Mouse (Mus musculus) retina, embryonic 14.5 days (tissue): Measurements from ENCODE around the gene Hbb-bs.
"Not testable (repeated sequence)": the region's sequence is repeated elsewhere in the genome, so short reads cannot be mapped to it uniquely, and the experiment has no call there.

ENCODE experiments used
- DNase-seq: peaks from one replicate; pipeline ENCODE4 v3.0.0-alpha.2; 2015; ENCODE audit warnings: low spot score

The Hbb-bs gene

DNA sequence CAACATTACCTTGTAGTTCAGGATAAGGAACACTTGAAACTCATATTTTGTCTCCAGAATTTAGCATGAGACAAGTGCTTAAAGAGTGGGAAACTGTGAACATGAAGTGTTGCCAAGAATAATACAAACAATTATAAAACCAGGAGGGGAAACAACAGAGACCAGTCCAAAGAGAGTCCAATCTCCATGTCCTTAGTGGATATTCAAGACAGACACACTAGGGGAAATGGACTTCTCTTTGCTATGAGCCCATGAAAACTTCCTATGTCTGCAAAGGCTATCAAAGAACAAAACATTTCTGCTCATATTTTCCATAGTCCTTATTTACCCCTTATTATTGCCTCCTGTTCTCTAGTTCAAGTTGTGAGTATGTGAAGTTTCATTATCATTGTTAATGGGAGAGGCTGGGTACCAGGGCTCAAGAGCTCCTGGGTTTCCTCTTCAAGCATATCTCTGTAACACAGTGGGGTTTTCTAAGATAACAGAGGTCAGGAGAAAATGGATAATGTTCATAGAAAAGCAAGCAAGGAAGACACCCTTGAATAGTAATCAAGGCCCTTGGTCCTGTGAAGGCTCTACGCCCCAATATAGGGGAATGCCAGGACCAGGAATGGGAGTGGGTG, 16.6 kb downstream of the Hbb-bs start:
- DNase-seq, result no peak

DNA sequence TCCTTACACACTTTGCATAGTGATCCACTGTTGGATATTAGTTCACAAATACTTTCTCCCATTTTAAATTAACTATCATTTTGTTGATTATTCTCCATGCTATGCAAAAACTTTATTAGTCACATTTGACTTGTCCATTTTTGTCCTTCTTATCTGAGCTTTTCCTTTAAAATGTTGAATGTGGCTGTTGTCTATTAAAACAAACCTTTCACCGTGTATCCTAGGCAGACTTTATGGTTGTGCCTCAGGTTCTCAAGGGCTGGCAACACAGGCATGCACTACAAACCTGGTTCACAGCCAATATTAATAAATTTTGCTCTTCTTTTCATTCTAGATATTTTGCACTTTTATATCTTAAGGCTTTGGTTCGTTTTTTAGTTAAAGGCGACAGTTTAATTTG, 17.1 kb downstream of the Hbb-bs start:
- no peak for DNase-seq

DNA sequence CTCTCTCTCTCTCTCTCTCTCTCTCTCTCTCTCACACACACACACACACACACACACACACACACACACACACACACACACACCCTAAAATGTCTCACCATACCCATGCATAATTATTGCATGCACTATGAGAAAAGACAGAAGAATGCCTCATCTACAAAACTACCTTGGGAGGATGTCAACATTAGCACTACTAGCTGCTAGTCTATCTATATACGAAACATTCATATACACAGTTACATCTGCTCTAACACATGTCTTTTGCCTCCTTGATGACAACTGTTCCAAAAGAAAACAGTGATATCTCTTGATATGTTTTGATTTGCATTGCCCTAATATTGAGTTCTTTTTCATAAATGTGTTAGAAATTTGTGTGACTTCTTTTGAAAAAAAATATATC, 17.6 kb downstream of the Hbb-bs start:
- no peak for DNase-seq

DNA sequence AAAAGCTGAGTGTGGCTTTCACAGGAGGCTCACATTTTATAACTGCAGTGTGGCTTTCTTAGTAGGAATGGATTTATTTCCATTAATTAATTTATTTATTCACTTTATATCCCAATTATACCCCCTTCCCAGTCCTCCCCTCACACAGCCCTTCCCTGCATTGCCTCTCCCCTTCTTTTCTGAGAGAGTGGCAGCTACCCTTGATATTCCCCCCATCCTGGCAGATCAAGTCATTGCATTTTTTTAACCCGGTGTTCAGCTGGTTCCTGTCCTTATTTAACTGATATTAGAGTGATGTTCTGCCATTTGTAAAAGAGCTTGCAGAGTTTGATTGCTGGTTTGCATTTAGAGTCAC, 18.1 kb downstream of the Hbb-bs start:
- no peak for DNase-seq

DNA sequence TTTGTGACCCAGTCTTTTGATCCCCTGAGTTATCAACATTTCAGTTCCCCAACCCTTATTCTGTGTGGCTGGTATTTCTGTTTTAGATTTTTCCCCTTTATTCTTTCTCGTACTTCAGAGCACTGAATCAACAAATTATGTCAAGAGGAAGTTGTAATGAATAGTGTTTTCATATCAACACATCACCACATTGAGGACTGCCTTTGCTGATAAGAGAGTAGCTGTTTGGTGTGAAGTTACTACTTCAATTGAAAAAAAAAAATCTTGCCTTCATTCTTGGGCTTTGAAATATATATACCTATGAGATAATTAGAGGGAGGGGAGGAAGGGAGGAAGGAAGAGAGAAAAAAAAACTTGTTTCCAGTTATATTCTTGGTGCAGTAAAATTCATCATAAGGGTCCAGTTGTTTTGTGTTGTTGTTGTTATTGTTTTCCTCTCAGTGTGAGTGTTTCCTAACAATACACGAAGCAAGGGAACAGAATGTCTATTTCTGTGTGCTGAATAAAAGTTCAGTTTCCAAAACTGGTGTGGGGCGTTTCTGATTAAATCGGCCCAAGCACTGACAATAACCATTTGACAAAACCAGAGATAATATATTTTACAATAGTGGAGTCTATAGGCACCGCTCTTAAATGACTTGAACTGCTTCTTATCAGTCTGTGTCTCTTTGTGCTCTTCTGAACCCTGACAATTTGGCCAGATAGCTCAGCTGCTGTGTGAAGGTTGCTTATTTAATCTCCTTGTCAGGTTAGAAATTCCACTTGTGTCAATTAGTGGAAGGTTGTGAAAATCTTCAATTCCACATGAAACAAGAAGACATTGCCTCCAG, 18.7 kb downstream of the Hbb-bs start:
- no peak for DNase-seq

DNA sequence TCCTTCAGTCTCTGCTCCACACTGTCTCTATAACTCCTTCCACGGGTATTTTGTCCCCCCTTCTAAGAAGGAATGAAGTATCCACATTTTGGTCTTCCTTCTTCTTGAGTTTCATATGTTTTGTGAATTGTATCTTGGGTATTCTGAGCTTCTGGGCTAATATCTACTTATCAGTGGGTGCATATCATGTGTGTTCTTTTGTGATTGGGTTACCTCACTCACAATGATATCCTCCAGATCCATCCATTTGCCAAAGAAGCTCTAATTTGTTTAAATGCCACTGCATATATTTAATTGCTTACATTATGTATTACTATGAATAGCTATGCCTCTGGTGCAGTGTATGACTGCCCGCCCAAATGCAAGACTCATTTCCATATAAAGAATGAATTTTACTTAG, 19.8 kb downstream of the Hbb-bs start:
- not testable (repeated sequence) for DNase-seq

DNA sequence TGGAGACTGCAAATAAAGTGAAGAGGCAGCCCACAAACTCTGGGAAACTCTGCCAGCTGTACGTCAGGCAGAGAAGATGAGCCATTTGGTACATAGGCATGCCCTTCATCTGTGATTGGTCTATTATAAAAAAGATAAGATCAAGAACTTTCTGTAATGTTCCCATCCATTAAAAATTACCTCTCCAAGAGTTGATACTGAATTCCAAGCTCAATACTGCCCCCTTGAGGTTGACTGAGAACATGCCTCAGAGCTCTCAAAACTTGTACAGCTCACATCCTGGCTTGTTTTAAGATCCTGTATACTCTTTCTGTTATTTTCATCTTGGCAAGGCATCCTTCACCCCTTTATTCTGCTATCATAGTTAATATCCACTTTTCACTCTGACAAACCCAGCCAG, 21.0 kb downstream of the Hbb-bs start:
- peak; percentile 69 for DNase-seq

DNA sequence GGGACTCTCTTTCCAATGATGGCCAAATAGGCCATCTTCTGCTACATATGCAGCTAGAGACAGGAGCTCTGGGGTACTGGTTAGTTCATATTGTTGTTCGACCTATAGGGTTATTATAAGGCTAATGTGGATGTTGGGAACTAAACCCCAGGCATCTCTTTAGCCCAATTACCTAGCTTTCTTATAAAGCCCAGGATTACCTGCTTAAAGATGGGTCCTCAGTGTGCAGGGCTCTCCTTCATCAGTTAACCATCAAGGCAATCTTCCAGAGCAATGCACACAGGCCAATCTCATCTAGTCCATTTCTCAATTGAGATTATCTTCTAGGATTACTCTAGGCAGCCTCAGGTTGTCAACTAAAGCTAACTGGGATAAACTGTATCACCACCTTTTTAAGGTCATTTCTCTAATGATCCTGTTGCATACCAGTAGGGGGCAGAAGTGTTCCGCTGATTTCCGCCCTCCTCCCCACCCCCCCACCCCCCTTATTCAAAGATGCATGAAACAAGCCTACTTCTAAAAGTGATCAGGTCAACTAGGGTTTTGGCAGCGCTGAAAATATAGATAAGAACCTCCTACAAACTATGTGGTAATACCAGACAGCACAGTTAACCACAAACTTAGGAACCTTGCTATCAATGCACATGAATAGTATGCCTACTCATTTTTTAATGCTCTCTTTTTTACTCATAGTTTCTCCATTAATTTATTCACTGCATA, 35.1 kb downstream of the Hbb-bs start:
- no peak for DNase-seq

DNA sequence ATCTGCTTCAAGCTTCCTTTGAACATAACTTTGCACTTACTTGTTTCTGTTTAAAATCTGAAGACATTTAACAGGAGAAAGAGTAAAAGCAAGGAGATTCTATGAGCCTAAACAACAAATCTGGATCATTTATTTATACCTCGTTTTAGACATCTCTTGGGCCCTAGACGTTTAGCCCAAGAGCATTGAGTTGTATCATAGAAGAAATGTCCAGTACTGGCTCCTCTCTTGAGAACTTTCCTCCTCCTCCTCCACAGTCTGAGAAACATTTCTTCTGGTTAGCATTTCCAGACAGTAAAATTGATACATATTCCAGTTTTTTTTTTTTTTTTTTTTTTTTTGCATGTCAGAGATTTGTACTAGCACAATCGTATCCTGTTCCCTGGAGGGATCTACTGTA, 36.2 kb downstream of the Hbb-bs start, which contains the start of gene Olfr67:
Olfr67 (minus strand) TSS at position 101 of the 400 bp plus-strand sequence.
- DNase-seq, result no peak

DNA sequence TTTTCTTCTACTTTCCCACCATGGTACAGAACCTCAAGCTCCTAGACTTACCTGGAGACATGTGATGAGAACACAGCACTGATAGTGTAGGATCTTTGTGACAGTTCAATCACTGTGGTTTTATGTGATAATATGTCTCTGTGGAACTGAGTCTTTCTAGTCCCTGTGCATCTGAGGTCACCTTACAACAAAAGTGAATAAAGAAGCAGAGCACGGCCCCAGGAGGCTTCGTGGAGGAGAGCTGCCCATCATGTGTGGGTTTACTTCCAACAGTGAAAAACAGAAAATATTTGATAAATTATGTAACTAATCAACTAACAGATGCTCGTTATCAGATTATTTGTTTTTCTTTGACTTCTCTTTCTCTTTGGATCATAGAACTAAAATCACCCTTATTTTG, 48.3 kb downstream of the Hbb-bs start, which contains the start of gene Olfr68:
Olfr68 (minus strand) TSS at position 101 of the 400 bp plus-strand sequence.
- no peak for DNase-seq

DNA sequence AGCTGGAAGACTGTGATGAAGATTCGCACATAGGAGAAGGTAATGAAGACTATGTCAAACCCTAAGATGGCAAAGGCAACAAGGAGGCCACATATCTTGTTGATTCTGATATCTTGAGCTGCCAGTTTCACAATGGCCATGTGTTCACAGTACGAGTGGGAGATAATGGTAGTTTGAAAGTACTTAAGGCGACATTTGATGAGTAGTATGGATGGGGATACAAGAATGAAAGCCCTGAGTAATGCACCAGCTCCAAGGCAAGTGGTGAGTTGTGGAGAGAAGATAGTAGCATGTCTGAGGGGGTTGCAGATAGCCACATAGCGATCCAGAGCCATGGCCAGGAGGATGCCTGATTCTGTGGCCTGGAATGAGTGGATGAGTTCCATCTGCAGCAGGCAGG, 50.2 kb downstream of the Hbb-bs start:
- not testable (repeated sequence) for DNase-seq
